Mouse (Mus musculus): ENCODE data around the gene S100a11.

DNA sequence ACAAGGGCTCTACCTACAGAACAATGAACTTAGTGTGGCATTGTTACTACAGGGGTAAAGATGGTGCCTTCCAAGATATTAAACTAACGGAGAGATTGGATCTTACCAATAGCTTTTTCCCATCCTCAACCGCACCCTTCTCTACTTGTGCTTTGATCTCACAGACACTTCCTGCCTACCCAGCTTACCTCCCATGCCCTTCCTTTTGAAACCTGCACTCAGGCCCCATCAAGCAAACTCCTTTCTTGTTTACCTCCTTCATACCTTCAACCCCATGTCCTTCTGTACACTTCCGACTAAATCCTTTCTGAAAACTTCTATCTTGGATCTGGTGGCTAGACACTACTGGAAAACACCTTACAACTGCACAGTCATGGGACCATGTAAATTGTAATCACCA, 5.7 kb upstream of the S100a11 start:
- TF ChIP-seq CTCF (IDR thresholded peaks at IDR 0.05; ENCODE audit: low read depth): no peak
- TF ChIP-seq EP300 (IDR thresholded peaks at IDR 0.05; ENCODE audit: low read depth): no peak
